In genomic region chr10:70359834-70360233, GRCm38 (mm10) we compare ENCODE assay signal across 18 mouse cellular contexts.
DNase-seq lines count a peak whose midpoint lies in the region; ATAC-seq and TF ChIP-seq lines count a peak whose summit lies in the region.
"Had no signal": no experiment of that assay in that cellular context is flagged by ENCODE, and none has a peak within 500 bp of the region (broad histone marks: within the 10 kb centered on the region; RNA-seq: fewer than 3 reads in every experiment).

No protein-coding gene starts in this region.

- in situ Hi-C loops in ES-E14 (cut with MboI; ENCODE audit: low sequenced_read_pairs in 2 of 2, unreplicated experiment in 2 of 2): no loop called here

- no peak for TF ChIP-seq CTCF in ES-Bruce4 (IDR thresholded peaks at IDR 0.05; ENCODE audit: low read depth, low read length)

- DNase-seq in kidney, postnatal 10 days: peak; percentile 30
- DNase-seq in ES-E14 (ENCODE audit: low read depth, low spot score): no peak
- DNase-seq in midbrain, embryonic 11.5 days (ENCODE audit: low spot score, missing footprints): no peak
- no peak for DNase-seq in cerebellum, postnatal 25 days
- DNase-seq: cerebellum, adult 8-10 months; gastrocnemius, postnatal 14 days; heart, adult 2 months; liver, postnatal 0 days; lung, postnatal 14 days had no signal

- H3K9me3 ChIP-seq in kidney, embryonic 16.5 days (ENCODE audit: low read length): no peaks in the 10 kb centered on the region
- H3K9me3 ChIP-seq in ES-Bruce4 (replicated peaks; ENCODE audit: control insufficient read depth, insufficient read depth, low read length, poor library complexity, severe bottlenecking): no peaks in the 10 kb centered on the region; the same call in 1 of the 2 replicates
- no peaks in the 10 kb centered on the region for H3K9me3 ChIP-seq in ES-E14 (ENCODE audit: control insufficient read depth, insufficient read depth, low read depth, low read length)
- no peaks in the 10 kb centered on the region for H3K9me3 ChIP-seq in intestine, embryonic 16.5 days (ENCODE audit: control insufficient read depth, low read length)
- H3K9me3 ChIP-seq in midbrain, embryonic 11.5 days (ENCODE audit: control insufficient read depth, low read length): no peaks in the 10 kb centered on the region
- H3K9me3 ChIP-seq: forebrain, embryonic 13.5 days; limb, embryonic 15.5 days; neural tube, embryonic 12.5 days had no signal

- 64% methylated on average over 7 of the region's 7 CpGs for WGBS in kidney, embryonic 16.5 days
- WGBS in intestine, embryonic 16.5 days: 35% methylated on average over 7 of the region's 7 CpGs
- 82% methylated on average over 7 of the region's 7 CpGs for WGBS in midbrain, embryonic 11.5 days

- TF ChIP-seq POLR2A in ES-Bruce4 (IDR thresholded peaks at IDR 0.05; ENCODE audit: insufficient read depth, low read length): no peak

- TF ChIP-seq EP300 in ES-Bruce4 (IDR thresholded peaks at IDR 0.05; ENCODE audit: insufficient read depth, low read depth, low read length): no peak

- no peaks in the 10 kb centered on the region for H3K36me3 ChIP-seq in kidney, embryonic 16.5 days (ENCODE audit: insufficient read depth, low read length)
- H3K36me3 ChIP-seq in ES-Bruce4 (ENCODE audit: control insufficient read depth, insufficient read depth, low read length, poor library complexity, severe bottlenecking) (no peaks in the 10 kb centered on the region), ES-E14 (ENCODE audit: control insufficient read depth, insufficient read depth, low read length, poor library complexity, severe bottlenecking) (no peaks in the 10 kb centered on the region)
- no peaks in the 10 kb centered on the region for H3K36me3 ChIP-seq in intestine, embryonic 16.5 days (ENCODE audit: control insufficient read depth, insufficient read depth, low read length)
- no peaks in the 10 kb centered on the region for H3K36me3 ChIP-seq in midbrain, embryonic 11.5 days (ENCODE audit: control insufficient read depth, insufficient read depth, low read length)
- H3K36me3 ChIP-seq: limb, embryonic 15.5 days; neural tube, embryonic 12.5 days had no signal

- no peaks in the 10 kb centered on the region for H3K27me3 ChIP-seq in kidney, embryonic 16.5 days (ENCODE audit: insufficient read depth, low read length)
- no peaks in the 10 kb centered on the region for H3K27me3 ChIP-seq in ES-Bruce4 (ENCODE audit: control insufficient read depth, insufficient read depth, low read length, poor library complexity, severe bottlenecking)
- H3K27me3 ChIP-seq in intestine, embryonic 16.5 days (replicated peaks; ENCODE audit: control insufficient read depth, insufficient read depth, low read length): no peaks in the 10 kb centered on the region
- no peaks in the 10 kb centered on the region for H3K27me3 ChIP-seq in midbrain, embryonic 11.5 days (ENCODE audit: control insufficient read depth, insufficient read depth, low read length)
- H3K27me3 ChIP-seq: forebrain, embryonic 13.5 days; limb, embryonic 15.5 days; megakaryocyte, embryonic 14.5 days; neural tube, embryonic 12.5 days had no signal

- H3K4me3 ChIP-seq in kidney, embryonic 16.5 days (ENCODE audit: low read length): no peak overlapping the region
- H3K4me3 ChIP-seq in ES-Bruce4 (ENCODE audit: low read depth, low read length) (peak overlapping the region; percentile 30), ES-E14 (ENCODE audit: insufficient read depth in 1 of 2, low read depth in 1 of 2, low read length in 2 of 2, poor library complexity in 1 of 2, severe bottlenecking in 1 of 2) (peak overlapping the region; percentile 2 to 7; a peak in 3 of 4 replicates)
- no peak overlapping the region for H3K4me3 ChIP-seq in intestine, embryonic 16.5 days (ENCODE audit: low read length)
- H3K4me3 ChIP-seq in midbrain, embryonic 11.5 days (ENCODE audit: low read depth, low read length): no peak overlapping the region
- H3K4me3 ChIP-seq: erythroblast, embryonic 14.5 days; forebrain, embryonic 13.5 days; heart, adult 2 months; layer of hippocampus, adult 2 months; limb, embryonic 15.5 days; megakaryocyte, embryonic 14.5 days; neural tube, embryonic 12.5 days had no signal

- H3K4me2 ChIP-seq in kidney, embryonic 16.5 days (replicated peaks; ENCODE audit: low read depth, low read length): no peak overlapping the region
- no peak overlapping the region for H3K4me2 ChIP-seq in intestine, embryonic 16.5 days (ENCODE audit: low read depth, low read length)
- H3K4me2 ChIP-seq in midbrain, embryonic 11.5 days: no peak overlapping the region
- H3K4me2 ChIP-seq: forebrain, embryonic 13.5 days; limb, embryonic 15.5 days; neural tube, embryonic 12.5 days had no signal

- H3K9ac ChIP-seq in kidney, embryonic 16.5 days (replicated peaks; ENCODE audit: low read length): no peak overlapping the region
- H3K9ac ChIP-seq in ES-Bruce4 (ENCODE audit: low read depth, poor library complexity, severe bottlenecking): peak overlapping the region; percentile 31
- peak overlapping the region; percentile 52; the same call in 1 of the 2 replicates for H3K9ac ChIP-seq in ES-E14 (ENCODE audit: insufficient read depth, low read depth, low read length, poor library complexity, severe bottlenecking)
- H3K9ac ChIP-seq in intestine, embryonic 16.5 days (ENCODE audit: low read depth, low read length): no peak overlapping the region
- no peak overlapping the region for H3K9ac ChIP-seq in midbrain, embryonic 11.5 days (ENCODE audit: low read length)
- H3K9ac ChIP-seq: forebrain, embryonic 13.5 days; limb, embryonic 15.5 days; liver, postnatal 0 days; neural tube, embryonic 12.5 days had no signal

- peaks cover 3% of the 10 kb centered on the region; the same call in 1 of the 2 replicates for H3K4me1 ChIP-seq in kidney, embryonic 16.5 days (ENCODE audit: insufficient read depth, low read length)
- peaks cover 7% of the 10 kb centered on the region for H3K4me1 ChIP-seq in ES-Bruce4 (ENCODE audit: control insufficient read depth, insufficient read depth, low read length)
- H3K4me1 ChIP-seq in ES-E14 (ENCODE audit: control insufficient read depth in 2 of 2, insufficient read depth in 2 of 2, low read length in 2 of 2, poor library complexity in 1 of 2): peaks cover 26% of the 10 kb centered on the region in 2 experiments
- no peaks in the 10 kb centered on the region for H3K4me1 ChIP-seq in intestine, embryonic 16.5 days (ENCODE audit: control insufficient read depth, insufficient read depth, low read length)
- no peaks in the 10 kb centered on the region for H3K4me1 ChIP-seq in midbrain, embryonic 11.5 days (ENCODE audit: control insufficient read depth, insufficient read depth, low read length)
- H3K4me1 ChIP-seq: forebrain, embryonic 13.5 days; limb, embryonic 15.5 days; megakaryocyte, embryonic 14.5 days; neural tube, embryonic 12.5 days had no signal

- ATAC-seq in kidney, embryonic 16.5 days (ENCODE audit: low FRiP score, low TSS enrichment): no peak
- ATAC-seq in intestine, embryonic 16.5 days: peak; percentile 52; the same call in 1 of the 2 replicates
- ATAC-seq in midbrain, embryonic 11.5 days (ENCODE audit: low FRiP score): no peak
- ATAC-seq: forebrain, embryonic 13.5 days; liver, postnatal 0 days had no signal

- H3K27ac ChIP-seq in kidney, embryonic 16.5 days (ENCODE audit: low read length): no peak overlapping the region
- H3K27ac ChIP-seq in ES-Bruce4 (ENCODE audit: insufficient read depth, low read length) (peak overlapping the region; percentile 100), ES-E14 (ENCODE audit: insufficient read depth, low read depth, low read length, poor library complexity, severe bottlenecking) (peak overlapping the region; percentile 97)
- no peak overlapping the region for H3K27ac ChIP-seq in intestine, embryonic 16.5 days (ENCODE audit: low read length)
- no peak overlapping the region for H3K27ac ChIP-seq in midbrain, embryonic 11.5 days (ENCODE audit: low read depth, low read length)
- H3K27ac ChIP-seq: forebrain, embryonic 13.5 days; heart, adult 2 months; layer of hippocampus, adult 2 months; limb, embryonic 15.5 days; neural tube, embryonic 12.5 days had no signal

TF ChIP-seq in ES-E14, 5 proteins besides CTCF, POLR2A, EP300 and RAD21:
- no peak for TF ChIP-seq MAFK (IDR thresholded peaks at IDR 0.05; ENCODE audit: insufficient read depth, low read depth, low read length)
- TF ChIP-seq HCFC1 (IDR thresholded peaks at IDR 0.05; ENCODE audit: borderline replicate concordance, insufficient read depth, low read length): no peak
- no peak for TF ChIP-seq CHD2 (IDR thresholded peaks at IDR 0.05; ENCODE audit: low read depth, low read length)
- TF ChIP-seq ZNF384 (IDR thresholded peaks at IDR 0.05; ENCODE audit: low read depth, low read length): no peak
- no peak for TF ChIP-seq ZC3H11A (IDR thresholded peaks at IDR 0.05; ENCODE audit: borderline replicate concordance, low read depth, low read length)

Comparison
In these comparisons a context has a peak if more than half of its experiments do, and no peak if none do; other contexts are left out.
1. H3K27ac ChIP-seq: peak in ES-Bruce4 (single experiment) and ES-E14 (single experiment); none in kidney, embryonic 16.5 days (single experiment), intestine, embryonic 16.5 days (single experiment) and midbrain, embryonic 11.5 days (single experiment).
2. H3K4me3 ChIP-seq: peak in ES-Bruce4 (single experiment) and ES-E14 (2 of 2); none in kidney, embryonic 16.5 days (single experiment), intestine, embryonic 16.5 days (single experiment) and midbrain, embryonic 11.5 days (single experiment).
3. H3K9ac ChIP-seq: peak in ES-Bruce4 (single experiment) and ES-E14 (single experiment); none in kidney, embryonic 16.5 days (single experiment), intestine, embryonic 16.5 days (single experiment) and midbrain, embryonic 11.5 days (single experiment).